Mouse (Mus musculus): ENCODE measurements around the gene Entpd2.

GRCm38 (mm10) chr2:25369996-25370395, 25.7 kb upstream of the Entpd2 start:
- TF ChIP-seq ZC3H11A (IDR thresholded peaks at IDR 0.05; ENCODE audit: borderline replicate concordance, low read depth, low read length) = no peak
- TF ChIP-seq ZNF384 (IDR thresholded peaks at IDR 0.05; ENCODE audit: low read depth, low read length) = no peak
- TF ChIP-seq HCFC1 (IDR thresholded peaks at IDR 0.05; ENCODE audit: borderline replicate concordance, insufficient read depth, low read length) = no peak

Measured in ES-E14 (cell line).